Mouse (Mus musculus): Measurements from ENCODE around the gene Prox1.

The Prox1 gene

DNA sequence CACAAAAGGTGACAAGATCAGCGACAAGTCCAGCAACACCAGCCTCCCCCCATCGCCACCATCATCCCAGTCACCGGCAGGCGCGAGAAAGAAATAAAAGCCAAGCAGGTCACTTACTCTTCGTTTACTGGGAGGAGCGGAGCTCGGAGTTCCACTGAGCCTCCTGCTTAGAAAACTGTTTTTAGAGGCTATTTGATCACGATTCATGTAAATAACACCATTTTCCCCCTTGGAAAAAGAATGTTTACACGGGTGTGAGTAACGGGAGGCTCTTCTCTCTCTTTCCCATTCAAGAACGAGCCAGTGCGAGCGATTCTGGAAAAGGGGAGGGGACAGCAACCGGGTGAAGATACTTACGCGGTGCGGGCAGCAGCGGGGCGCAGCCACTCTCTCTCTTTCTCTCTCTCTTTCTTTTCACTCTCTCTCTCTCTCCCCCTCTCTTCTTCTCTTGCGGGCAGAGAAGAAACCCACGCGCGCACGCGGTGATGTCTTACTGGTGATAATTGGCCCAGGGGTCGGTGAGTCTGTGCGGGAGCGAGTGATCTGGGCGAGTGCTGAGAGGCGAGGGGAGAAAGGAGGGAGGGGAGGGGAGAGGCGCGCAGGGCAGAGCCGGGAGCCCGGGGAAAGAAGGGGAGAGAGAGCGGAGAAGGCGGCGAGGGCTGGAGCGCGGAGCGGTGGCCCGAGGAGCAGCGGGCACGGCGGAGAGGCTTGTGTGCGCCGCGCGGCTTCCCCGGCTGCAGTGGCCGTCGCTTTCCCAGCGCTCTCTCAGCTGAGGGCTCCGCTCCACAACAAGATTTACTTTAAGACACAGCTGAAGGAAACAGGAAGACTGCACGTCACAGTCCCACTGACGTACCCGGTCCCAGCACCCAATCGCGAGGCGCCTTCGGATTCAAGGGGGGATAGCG lies at the start of gene Prox1:
Gene Prox1 (minus strand): TSS at position 804 of the 908 bp plus-strand sequence.
- peak; percentile 86 for DNase-seq

GRCm38 (mm10) chr1:190216621-190217020 lies 46.1 kb upstream of the Prox1 start:
- DNase-seq, result no peak

- peak; percentile 47 for DNase-seq
Observed at GRCm38 (mm10) chr1:190214626-190215025, 44.1 kb upstream of the Prox1 start.

DNA sequence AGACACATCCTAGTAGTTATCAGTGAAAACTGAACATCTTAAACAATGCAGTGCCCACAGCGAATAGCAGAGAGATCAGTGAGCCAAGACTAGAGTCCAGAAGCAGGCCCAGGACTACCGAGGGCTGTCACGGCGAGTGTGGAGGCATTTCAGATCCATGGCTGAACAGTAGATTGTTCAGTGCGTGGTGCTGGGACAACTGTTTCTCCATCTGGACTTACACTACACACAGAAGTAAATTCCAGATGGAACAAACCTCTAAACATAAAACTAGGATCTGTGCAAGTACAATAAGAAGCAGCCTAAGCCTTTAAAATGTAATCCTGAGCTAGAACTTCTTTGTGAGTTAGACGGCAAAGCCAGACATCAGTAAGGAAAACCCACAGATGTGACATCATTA lies 42.7 kb upstream of the Prox1 start:
- DNase-seq, result no peak

GRCm38 (mm10) chr1:190207246-190207645 lies 36.7 kb upstream of the Prox1 start:
- no peak for DNase-seq

DNA sequence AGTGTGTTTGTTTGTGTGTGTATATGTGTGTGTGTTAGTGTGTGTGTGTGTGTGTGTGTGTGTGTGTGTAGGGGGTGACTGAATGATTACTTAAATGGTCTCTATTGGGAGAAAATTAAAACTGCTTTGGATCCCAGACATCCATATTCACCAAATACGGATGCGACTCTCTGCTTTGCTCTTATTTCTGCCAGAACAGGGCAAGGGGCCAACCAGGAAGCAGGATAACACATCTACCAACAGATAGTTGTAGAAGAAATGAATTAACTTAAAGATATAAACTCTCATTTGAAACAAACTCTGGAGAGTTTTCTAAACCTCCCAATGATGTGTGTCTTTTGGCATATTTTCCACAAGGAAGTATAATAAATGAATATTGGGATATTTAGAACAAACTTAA lies 35.2 kb upstream of the Prox1 start:
- no peak for DNase-seq

DNA sequence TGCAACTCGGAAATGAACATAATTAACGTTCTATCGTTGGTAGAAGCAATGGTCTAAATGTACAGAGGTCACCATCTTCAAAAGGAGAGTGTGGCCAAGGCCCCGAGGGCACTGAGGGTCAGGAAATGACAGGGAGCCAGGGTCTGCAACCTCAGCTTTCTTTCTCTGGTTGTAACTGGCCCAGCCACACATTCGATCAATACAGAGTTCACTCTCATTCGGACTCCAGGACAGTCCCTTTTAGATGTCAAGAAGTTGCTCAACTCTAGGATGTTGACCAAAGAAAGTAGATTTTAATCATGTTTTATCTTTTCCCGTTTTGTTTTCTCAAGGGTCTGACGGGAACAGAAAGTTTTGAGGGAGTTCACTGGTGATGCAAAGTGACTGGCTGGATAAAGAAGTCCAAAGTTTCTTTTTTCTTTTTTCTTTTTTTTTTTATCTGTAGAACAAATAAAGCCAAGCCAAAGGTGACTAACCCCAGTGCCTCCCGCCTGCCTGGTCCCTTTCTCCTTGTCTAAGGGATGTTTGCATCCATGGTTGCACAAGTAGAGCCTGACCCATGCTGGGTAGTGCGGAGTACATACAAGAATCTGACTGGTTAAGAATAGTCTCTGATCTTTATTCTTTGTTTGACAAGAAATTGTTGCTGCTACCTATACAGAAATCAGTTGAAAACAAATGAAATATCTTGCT lies 34.0 kb upstream of the Prox1 start:
- DNase-seq, result no peak

GRCm38 (mm10) chr1:190201696-190202095 lies 31.2 kb upstream of the Prox1 start:
- DNase-seq, result no peak

DNA sequence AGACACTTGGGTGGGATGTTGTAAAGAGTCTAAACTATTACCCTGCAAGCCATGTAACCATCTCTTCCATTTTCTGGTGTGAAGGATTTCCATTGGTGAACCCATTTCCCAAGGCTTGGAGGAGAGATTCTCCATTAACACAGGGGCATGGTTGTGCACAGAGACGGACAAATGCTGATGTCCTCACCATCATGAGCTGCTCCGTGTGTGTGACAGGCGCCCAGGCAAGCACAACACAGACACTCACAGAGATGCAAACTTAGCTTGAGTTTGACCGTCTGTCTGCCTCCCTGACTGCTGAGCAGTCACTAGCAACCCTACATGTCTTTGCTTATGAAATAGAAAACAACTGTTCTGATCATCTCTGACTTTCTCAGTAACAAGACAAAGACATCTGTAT lies 30.5 kb upstream of the Prox1 start:
- no peak for DNase-seq

DNA sequence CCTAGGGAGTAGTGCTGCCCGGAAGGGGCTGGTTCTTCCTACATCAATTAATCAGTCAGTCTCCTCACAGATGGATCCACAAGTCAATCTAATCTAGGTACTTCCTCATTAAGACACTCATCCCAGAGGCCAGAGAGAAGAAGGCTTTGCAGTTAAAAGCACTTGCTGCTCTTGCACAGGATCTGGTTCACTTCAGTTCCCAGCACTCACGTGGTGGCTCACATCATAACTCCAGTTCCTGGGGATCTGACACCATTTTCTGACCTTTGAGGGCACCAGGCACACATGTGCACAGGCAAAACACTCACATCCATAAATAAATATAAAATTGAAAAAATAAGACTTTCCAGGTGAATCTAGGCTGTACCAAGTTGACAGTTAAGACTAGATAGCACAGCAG lies 27.7 kb upstream of the Prox1 start:
- no peak for DNase-seq

- DNase-seq, result no peak
Observed at GRCm38 (mm10) chr1:190192011-190192410, 21.5 kb upstream of the Prox1 start.

- DNase-seq, result peak; percentile 44
Observed at GRCm38 (mm10) chr1:190190231-190190965, 19.9 kb upstream of the Prox1 start.

GRCm38 (mm10) chr1:190189125-190189524 lies 18.6 kb upstream of the Prox1 start:
- DNase-seq, result no peak

GRCm38 (mm10) chr1:190186336-190186735 lies 15.8 kb upstream of the Prox1 start:
- DNase-seq, result no peak

DNA sequence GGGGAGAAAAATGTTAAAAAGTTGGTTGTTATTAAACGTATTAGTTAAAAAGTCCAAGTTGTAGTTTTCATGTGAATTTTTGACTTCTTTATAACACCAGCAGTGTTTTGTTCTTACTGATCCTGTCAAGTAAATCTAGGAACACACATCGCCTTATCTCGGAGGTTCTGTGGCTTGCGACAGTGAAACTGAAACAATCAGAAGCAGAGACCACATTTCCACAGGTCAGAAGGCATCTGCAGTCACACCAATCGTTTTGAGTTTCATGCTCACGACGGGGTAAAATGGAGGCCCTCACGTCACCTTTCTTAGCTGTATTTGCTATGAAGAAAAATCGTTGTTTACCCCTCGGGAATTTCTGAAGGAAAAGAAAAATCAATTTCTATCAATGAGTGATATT lies 14.8 kb upstream of the Prox1 start:
- DNase-seq, result no peak

- no peak for DNase-seq
Observed at GRCm38 (mm10) chr1:190183574-190183973, 13.1 kb upstream of the Prox1 start.

DNA sequence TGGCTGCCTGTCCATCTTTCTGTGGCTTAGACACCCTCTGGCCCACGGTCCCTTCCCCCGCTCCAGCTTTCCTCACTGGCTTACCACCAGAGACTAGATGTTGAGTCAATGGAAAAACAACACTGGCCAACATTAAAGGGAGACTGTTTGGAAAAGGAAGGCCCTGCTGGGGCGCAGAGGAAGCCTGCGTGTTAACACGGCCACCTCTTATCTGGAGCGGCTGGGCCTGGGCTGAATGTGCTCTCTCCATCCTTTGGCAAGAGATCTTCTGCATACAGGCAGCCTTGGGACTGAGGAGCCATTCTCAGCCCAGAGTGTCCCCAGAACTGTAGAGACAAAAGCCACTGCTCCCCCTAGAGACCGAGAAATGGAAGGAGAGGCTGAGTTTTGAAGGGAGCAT lies 11.3 kb upstream of the Prox1 start:
- DNase-seq, result no peak

GRCm38 (mm10) chr1:190180861-190181260 lies 10.3 kb upstream of the Prox1 start:
- no peak for DNase-seq

- DNase-seq, result peak; percentile 65
Observed at GRCm38 (mm10) chr1:190176961-190177360, 6.4 kb upstream of the Prox1 start.

GRCm38 (mm10) chr1:190174671-190175661 lies 4.5 kb upstream of the Prox1 start:
- peak; percentile 14 for DNase-seq

DNA sequence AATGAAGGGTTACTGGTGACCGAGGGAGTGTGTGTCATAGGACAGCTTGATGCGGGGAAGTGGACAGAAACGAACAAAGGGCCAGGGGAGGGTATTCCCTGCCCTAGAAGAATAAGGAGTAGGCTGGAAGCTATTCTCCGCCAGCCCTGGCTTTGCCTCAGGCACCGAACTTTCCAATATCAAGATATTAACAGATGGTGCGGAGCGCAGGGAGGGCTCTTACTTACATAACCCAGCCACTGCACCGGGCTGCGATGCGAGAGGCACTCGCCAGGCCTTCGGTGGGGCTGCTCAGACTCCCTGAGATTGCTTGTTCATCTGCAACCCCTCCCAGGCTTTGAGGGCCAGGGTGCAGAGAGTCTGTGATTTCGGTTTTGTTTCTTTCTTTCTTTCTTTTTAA lies 3.7 kb upstream of the Prox1 start:
- peak; percentile 10 for DNase-seq

DNA sequence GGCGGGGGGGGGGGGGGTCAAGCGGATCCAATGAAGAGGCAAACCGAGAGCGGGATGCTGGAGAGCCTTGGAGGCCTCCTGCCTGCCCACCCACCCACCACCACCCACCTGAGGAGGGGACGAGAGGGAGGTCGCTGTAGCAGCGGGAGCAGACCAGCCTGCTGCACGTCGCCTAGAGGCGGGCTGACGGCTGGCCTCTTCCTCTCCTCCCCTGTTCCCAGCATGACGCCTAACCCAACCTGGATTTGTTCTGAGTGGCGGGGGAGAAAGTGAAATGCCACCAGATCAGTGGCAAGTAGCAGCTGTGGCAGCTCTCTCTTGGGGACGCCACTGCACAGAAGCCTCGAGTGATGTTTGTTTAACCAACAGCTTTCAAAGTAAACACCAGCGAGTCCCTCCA lies 3.1 kb upstream of the Prox1 start:
- DNase-seq, result no peak

Data from kidney, postnatal 14 days (tissue).